Mouse (Mus musculus): Measurements from ENCODE around the gene Depdc5. TPM values are rescaled to one million over a fixed set of nuclear protein-coding genes. Genes with fewer than 3 reads are reported as not detected.
"Not testable (repeated sequence)": the region's sequence is repeated elsewhere in the genome, so short reads cannot be mapped to it uniquely, and the experiment has no call there.

Gene Depdc5
- polyA plus RNA-seq, 1 experiment from 2014 or later: 40.2 TPM

DNA sequence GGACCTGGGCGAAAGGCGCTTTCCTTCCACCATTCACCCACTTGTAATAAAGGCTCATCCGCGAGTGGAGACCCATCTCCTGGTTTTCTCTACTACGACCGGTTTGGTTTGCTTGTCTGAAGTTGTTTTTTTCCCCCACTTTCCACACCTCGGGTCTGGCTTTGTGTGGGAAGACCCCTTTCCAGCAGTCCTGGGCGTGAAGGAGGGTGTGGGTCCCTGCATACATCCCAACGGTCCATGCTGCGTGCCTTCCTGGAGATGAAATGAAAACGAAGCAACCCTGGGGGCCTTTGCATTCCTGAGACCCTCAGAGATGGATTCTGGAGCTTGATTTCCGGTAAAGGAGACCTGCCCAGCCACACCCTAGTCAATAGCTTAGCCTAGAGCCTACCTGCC is 155.9 kb downstream of the Depdc5 start:
- Histone ChIP-seq H3K4me3 (replicated peaks) (peak overlapping the region; percentile 92), H3K4me1 (peaks cover 38% of the 10 kb centered on the region), H3K27ac (peak overlapping the region; percentile 100), H3K9me3 (no peaks in the 10 kb centered on the region), H3K36me3 (replicated peaks) (peaks cover 22% of the 10 kb centered on the region), H3K4me2 (peak overlapping the region; percentile 68), H3K27me3 (0 out of 2 replicates have a peak, but pooled peaks cover 6% of the 10 kb centered on the region), H3K9ac (peak overlapping the region; percentile 97)
- ATAC-seq (ENCODE audit: low FRiP score): no peak
- under 1% methylated on average over 12 of the region's 12 CpGs for WGBS

DNA sequence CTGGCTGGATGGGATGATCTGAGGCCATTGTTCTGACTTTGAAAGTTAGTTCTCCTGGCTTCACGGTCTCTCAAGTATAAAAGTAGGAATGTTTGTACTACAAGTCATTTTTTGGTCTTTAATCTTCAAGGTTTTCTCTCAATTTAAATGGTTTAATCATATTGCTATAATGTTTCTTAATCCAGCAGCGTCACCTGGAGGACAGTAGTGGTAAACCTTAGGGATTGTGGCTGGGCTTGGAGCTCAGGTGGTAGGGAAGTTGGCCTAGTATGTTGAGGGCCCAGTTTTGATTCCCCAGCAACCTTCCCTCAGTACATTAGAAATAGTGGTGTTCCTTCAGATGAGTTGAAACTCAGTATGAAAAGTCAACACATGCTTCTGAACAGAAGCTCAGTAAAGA is 158.1 kb downstream of the Depdc5 start:
- H3K9me3 ChIP-seq: no peaks in the 10 kb centered on the region
- no peak overlapping the region for H3K4me3 ChIP-seq (replicated peaks)
- 94% methylated on average over 2 of the region's 2 CpGs for WGBS
- peak overlapping the region; percentile 8; the same call in 1 of the 2 replicates for H3K4me2 ChIP-seq
- peaks cover 38% of the 10 kb centered on the region for H3K4me1 ChIP-seq
- no peak overlapping the region for H3K27ac ChIP-seq
- H3K36me3 ChIP-seq (replicated peaks): peaks cover 42% of the 10 kb centered on the region
- H3K9ac ChIP-seq: no peak overlapping the region
- 0 out of 2 replicates have a peak, but pooled peaks cover 2% of the 10 kb centered on the region for H3K27me3 ChIP-seq
- no peak for ATAC-seq (ENCODE audit: low FRiP score)

DNA sequence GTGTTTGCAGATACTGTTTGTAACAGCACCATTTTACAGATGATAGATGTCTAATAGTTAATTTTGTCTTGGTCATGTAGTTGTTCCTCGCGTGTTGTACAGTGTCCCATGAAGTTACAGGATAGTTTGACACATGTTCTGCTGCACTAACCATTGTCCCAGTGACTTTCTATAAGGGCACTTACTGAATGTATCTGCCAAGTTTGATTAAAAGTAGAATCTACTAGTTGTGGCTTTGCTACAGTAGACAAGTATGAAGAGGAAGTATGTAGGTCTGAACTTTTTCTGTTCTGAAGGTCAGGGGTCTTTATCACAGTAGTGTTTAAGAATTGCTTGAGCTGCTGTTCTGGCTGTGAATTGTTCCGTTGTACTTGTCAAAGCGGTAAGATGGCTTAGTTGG is 159.8 kb downstream of the Depdc5 start:
- Histone ChIP-seq H3K36me3 (replicated peaks) (peaks cover 48% of the 10 kb centered on the region), H3K9ac (no peak overlapping the region), H3K4me3 (replicated peaks) (no peak overlapping the region), H3K27ac (no peak overlapping the region), H3K4me2 (no peak overlapping the region), H3K4me1 (peaks cover 29% of the 10 kb centered on the region), H3K27me3 (no peaks in the 10 kb centered on the region), H3K9me3 (no peaks in the 10 kb centered on the region)
- ATAC-seq (ENCODE audit: low FRiP score): no peak
- WGBS: 92% methylated on average over 4 of the region's 4 CpGs

DNA sequence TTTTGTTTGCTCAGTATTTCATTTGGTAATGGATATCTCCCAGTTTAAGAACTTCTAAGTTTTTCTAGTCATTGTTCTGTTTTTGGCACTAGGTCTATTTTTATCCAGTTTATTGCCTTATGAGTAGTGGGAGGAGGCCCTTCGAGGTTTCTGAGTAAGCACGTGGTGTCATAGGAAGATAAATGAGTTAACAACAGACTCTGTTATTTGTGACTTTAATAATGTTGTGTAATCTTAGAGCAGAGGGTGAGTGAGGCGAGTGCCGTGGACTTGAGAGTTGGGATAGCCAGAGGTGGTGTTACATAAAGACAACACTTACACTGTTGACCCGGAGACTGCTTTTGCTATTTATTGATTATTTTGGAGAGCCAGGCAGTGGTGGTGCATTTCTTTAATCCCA is 161.0 kb downstream of the Depdc5 start:
- H3K9me3 ChIP-seq: no peaks in the 10 kb centered on the region
- no peak for ATAC-seq (ENCODE audit: low FRiP score)
- H3K4me1 ChIP-seq: peaks cover 37% of the 10 kb centered on the region
- 93% methylated on average over 5 of the region's 5 CpGs for WGBS
- H3K27me3 ChIP-seq: no peaks in the 10 kb centered on the region
- peaks cover 52% of the 10 kb centered on the region for H3K36me3 ChIP-seq (replicated peaks)
- no peak overlapping the region for H3K27ac ChIP-seq
- H3K4me2 ChIP-seq: no peak overlapping the region
- no peak overlapping the region for H3K9ac ChIP-seq
- no peak overlapping the region for H3K4me3 ChIP-seq (replicated peaks)

DNA sequence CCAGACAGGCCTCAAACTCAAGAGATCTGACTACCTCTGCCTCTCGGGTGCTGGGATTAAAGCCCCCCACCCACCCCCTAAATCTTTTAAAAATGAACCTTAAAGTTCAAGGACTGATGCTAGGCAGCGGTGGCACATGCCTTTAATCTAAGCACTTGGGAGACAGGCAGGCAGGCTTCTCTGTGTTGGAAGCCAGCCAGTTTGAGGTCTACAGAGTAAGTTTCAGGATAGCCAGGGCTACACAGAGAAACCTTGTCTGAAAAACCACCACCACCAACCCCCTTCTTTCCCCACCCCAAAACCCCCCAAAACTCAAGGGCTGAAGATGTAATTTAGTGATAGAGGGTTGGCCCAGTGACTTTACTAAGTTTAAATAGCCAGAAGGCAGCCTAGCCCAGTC is 165.2 kb downstream of the Depdc5 start:
- Histone ChIP-seq H3K4me1 (peaks cover 30% of the 10 kb centered on the region), H3K9me3 (no peaks in the 10 kb centered on the region), H3K27ac (no peak overlapping the region), H3K27me3 (no peaks in the 10 kb centered on the region), H3K4me2 (no peak overlapping the region), H3K4me3 (replicated peaks) (no peak overlapping the region), H3K36me3 (replicated peaks) (peaks cover 38% of the 10 kb centered on the region), H3K9ac (no peak overlapping the region)
- 78% methylated on average over 2 of the region's 2 CpGs for WGBS
- no peak for ATAC-seq (ENCODE audit: low FRiP score)

DNA sequence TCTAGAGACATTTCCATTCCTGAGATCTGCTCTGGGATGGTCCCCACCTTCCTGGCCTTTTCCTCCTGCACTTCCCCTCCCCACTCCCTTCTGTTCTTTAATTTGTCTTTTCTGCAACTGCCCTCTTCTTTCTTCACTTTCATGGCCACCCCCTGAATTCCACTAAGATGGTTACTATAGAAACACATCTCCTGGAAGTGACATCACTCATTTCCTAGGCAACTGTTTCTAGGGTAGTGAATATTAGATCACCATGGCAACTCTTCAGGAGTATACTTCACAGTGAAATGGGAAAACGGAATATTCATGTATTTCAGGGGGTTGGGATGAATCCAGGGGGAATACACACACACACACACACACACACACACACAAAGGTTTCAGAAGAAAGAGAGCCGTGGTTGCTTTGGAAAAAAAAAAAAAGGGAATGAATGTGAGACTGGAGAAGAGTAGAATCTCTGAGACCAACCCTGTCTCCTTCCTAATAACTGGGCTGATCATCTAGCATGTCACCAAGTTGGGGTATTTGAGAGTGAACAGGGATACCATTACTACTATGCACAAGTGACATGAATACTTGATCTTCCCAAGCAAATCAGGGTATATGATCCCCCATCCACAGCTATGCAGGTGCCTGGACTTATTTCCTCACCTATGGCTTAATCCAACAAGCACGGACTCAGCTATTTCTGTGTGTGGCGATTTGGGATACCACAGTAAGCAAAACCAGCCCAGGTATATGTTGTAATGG is 167.1 kb downstream of the Depdc5 start:
- 59% methylated on average over 4 of the region's 4 CpGs for WGBS
- Histone ChIP-seq H3K27ac (peak overlapping the region; percentile 65; the same call in 1 of the 2 replicates), H3K9me3 (no peaks in the 10 kb centered on the region), H3K36me3 (replicated peaks) (peaks cover 19% of the 10 kb centered on the region), H3K4me3 (replicated peaks) (no peak overlapping the region), H3K4me1 (peaks cover 29% of the 10 kb centered on the region), H3K4me2 (peak overlapping the region; percentile 26; the same call in 1 of the 2 replicates), H3K9ac (no peak overlapping the region), H3K27me3 (no peaks in the 10 kb centered on the region)
- ATAC-seq (ENCODE audit: low FRiP score): peak; percentile 69

DNA sequence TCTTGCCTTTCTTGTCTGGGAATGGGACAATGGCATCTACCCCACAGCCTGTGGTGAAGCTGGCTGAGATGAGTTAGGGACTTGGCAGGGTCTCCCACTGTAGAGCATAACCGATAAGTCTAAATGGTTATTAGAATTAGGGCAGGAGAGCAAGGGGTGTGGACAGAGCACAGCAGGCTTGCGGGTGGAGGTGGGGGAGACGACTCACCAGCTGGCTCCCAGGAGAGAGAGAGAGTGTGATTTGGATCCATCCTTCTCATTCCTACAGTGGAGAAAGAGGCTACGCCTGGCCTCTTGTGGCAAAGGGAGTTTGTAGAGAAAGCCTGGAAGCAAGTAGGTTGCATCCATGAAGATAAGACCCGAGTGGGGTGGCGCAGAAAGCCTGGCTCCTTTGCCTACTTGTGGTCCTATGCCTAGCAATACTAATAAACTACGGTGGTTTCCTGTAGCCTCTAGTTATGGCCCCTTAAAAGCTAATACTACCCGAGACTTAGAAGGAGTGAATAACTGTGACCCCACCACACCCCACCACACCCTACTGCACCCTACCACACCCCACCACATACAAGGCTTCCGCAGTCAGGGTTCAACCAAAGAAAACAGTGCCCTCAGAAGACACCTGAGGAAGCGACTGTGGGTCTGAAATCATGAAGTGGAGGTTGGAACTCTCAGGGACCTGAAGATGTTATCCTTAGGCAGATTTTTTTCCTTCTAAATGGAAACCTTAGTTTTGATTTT is 168.7 kb downstream of the Depdc5 start:
- H3K27ac ChIP-seq: no peak overlapping the region; the same call in 1 of the 2 replicates

DNA sequence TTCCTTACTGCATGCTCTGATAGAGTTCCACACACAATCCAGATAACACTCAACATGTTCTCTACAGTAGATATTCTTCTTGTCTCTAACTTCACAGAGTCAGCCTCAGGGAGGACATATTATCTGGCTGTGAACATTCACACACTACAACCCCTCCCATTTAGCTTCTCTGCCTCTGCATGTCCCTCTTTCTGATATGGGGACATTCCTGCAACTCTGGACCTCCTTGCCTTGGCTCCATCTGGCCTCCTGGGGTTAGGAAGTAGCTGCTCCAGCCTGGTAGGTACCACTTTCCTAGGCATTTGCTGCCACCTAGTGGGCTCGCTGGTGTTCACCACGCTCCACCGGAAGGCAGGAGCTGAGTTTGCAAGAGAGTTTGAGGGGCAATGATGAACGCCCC is 169.6 kb downstream of the Depdc5 start:
- no peak overlapping the region for H3K27ac ChIP-seq
- no peak overlapping the region for H3K9ac ChIP-seq
- H3K9me3 ChIP-seq: no peaks in the 10 kb centered on the region
- H3K4me1 ChIP-seq: peaks cover 29% of the 10 kb centered on the region
- no peaks in the 10 kb centered on the region for H3K27me3 ChIP-seq
- 2% methylated on average over 4 of the region's 4 CpGs for WGBS
- no peak overlapping the region for H3K4me3 ChIP-seq (replicated peaks)
- peak; percentile 67; the same call in 1 of the 2 replicates for ATAC-seq (ENCODE audit: low FRiP score)
- no peak overlapping the region for H3K4me2 ChIP-seq
- peaks cover 6% of the 10 kb centered on the region for H3K36me3 ChIP-seq (replicated peaks)

More for the DNA sequence above, 168.7 kb downstream of the Depdc5 start:
- Histone ChIP-seq H3K36me3 (replicated peaks) (peaks cover 9% of the 10 kb centered on the region), H3K4me2 (no peak overlapping the region), H3K9ac (no peak overlapping the region), H3K4me1 (peaks cover 29% of the 10 kb centered on the region), H3K9me3 (no peaks in the 10 kb centered on the region), H3K27me3 (no peaks in the 10 kb centered on the region), H3K4me3 (replicated peaks) (no peak overlapping the region)
- 88% methylated on average over 10 of the region's 10 CpGs for WGBS
- no peak for ATAC-seq (ENCODE audit: low FRiP score)

DNA sequence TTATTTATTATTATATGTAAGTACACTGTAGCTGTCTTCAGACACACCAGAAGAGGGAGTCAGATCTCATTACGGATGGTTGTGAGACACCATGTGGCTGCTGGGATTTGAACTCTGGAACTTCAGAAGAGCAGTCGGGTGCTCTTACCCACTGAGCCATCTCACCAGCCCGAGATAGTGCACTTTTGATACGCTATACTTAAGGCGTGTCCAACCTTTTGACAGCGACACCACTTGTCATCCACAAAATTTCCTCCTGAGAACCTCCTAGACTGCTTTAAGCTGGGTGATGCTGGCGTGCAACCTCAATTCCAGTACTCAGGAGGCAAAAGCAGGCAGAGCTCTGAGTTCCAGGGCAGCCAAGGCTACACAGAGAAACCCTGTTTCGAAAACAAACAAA is 170.1 kb downstream of the Depdc5 start:
- not testable (repeated sequence) for H3K9me3 ChIP-seq; H3K4me2 ChIP-seq; ATAC-seq (ENCODE audit: low FRiP score); H3K36me3 ChIP-seq (replicated peaks); H3K27ac ChIP-seq; H3K27me3 ChIP-seq; H3K4me3 ChIP-seq (replicated peaks); H3K9ac ChIP-seq
- 50% methylated on average over 8 of the region's 8 CpGs for WGBS
- peaks cover 28% of the 10 kb centered on the region for H3K4me1 ChIP-seq

DNA sequence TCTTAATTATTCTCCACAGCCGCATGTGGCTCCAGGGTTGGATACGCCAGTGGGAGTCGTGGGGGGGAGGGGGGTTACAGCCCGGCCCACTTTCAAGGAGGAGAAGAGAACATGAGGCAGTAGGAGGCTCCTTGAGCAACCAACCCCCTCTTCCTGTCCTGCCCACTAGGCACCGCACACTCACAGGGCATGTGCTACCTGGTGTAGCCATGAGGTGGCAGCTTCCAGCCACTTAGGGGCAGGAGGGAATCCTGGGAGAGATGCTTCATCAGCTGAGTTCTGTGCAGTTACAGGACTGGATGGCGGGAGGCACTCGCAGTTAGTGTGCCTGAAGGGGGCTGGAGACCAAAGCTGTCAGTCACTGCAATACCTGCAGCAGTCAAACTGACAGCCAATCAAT is 170.6 kb downstream of the Depdc5 start:
- Histone ChIP-seq H3K4me1 (peaks cover 27% of the 10 kb centered on the region), H3K4me3 (replicated peaks) (no peak overlapping the region), H3K9me3 (no peaks in the 10 kb centered on the region), H3K4me2 (no peak overlapping the region), H3K36me3 (replicated peaks) (no peaks in the 10 kb centered on the region; the same call in 1 of the 2 replicates), H3K27ac (no peak overlapping the region), H3K27me3 (no peaks in the 10 kb centered on the region), H3K9ac (no peak overlapping the region)
- 17% methylated on average over 7 of the region's 7 CpGs for WGBS
- no peak for ATAC-seq (ENCODE audit: low FRiP score)

DNA sequence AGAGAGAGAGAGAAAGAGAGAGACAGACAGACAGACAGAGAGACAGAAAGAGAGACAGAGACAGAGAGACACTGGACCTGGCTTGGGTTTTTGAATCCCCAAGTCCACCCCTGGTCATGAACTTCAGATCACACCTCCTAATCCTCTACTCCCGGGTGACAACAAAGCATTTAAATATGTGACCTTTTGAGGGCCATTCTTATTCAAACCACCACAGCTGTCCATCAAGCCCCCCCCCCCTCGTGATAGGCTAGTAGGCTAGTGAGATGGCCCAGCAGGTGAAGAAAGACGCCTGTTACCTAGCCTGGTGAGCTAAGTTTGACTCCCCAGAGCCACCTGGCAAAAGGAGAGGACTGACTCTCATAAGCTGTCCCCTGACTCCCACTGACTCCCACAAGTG is 171.4 kb downstream of the Depdc5 start:
- H3K4me3 ChIP-seq (replicated peaks): no peak overlapping the region
- H3K27me3 ChIP-seq: no peaks in the 10 kb centered on the region
- 46% methylated on average over 3 of the region's 3 CpGs for WGBS
- H3K9ac ChIP-seq: no peak overlapping the region
- H3K9me3 ChIP-seq: no peaks in the 10 kb centered on the region
- peaks cover 22% of the 10 kb centered on the region for H3K4me1 ChIP-seq
- H3K4me2 ChIP-seq: no peak overlapping the region
- no peaks in the 10 kb centered on the region for H3K36me3 ChIP-seq (replicated peaks)
- ATAC-seq (ENCODE audit: low FRiP score): no peak
- no peak overlapping the region for H3K27ac ChIP-seq

DNA sequence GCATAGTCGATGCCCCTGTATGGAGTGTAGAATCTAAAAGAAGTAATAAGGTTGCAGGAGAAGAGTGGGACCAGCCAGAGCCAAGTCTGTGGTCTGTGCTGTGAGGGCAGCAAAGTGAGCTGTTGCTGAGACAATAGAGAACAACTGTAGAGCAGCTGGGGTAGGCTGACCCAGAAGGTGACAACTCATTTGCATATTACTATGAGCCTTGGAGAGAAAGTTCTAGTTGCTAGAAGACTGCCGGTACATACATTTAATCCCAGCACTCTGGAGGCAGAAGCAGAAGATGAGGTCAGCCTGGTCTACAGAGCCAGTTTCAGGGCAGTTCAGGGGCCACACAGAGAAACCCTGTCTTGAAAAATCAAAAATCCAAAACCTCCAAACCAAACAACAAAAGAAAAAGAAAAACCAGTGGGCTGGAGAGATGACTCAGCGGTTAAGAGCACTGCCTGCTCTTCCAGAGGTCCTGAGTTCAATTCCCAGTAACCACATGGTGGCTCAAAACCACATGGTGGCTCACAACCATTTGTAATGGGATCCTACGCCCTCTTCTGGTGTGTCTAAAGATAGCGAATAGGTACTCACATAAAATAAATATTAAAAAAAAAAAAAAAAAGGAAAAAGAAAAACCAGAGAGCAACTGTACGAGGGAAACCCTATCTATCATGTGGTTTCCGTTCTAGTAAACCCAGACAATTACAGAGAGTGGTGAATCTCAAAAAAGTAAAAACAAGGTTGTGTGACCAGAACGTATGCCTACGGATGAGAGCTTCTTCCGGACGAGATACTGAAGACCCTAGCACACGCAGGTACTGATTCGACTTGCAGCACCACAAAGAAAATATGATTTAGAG is 175.4 kb downstream of the Depdc5 start:
- Histone ChIP-seq H3K36me3 (replicated peaks) (no peaks in the 10 kb centered on the region), H3K4me2 (peak overlapping the region; percentile 47), H3K4me1 (0 out of 2 replicates have a peak, but pooled peaks cover 6% of the 10 kb centered on the region), H3K4me3 (replicated peaks) (no peak overlapping the region), H3K27ac (no peak overlapping the region), H3K9me3 (no peaks in the 10 kb centered on the region), H3K27me3 (no peaks in the 10 kb centered on the region), H3K9ac (no peak overlapping the region)
- 52% methylated on average over 13 of the region's 13 CpGs for WGBS
- no peak for ATAC-seq (ENCODE audit: low FRiP score)

All from forebrain, embryonic 12.5 days (tissue).